In the genomic region with DNA sequence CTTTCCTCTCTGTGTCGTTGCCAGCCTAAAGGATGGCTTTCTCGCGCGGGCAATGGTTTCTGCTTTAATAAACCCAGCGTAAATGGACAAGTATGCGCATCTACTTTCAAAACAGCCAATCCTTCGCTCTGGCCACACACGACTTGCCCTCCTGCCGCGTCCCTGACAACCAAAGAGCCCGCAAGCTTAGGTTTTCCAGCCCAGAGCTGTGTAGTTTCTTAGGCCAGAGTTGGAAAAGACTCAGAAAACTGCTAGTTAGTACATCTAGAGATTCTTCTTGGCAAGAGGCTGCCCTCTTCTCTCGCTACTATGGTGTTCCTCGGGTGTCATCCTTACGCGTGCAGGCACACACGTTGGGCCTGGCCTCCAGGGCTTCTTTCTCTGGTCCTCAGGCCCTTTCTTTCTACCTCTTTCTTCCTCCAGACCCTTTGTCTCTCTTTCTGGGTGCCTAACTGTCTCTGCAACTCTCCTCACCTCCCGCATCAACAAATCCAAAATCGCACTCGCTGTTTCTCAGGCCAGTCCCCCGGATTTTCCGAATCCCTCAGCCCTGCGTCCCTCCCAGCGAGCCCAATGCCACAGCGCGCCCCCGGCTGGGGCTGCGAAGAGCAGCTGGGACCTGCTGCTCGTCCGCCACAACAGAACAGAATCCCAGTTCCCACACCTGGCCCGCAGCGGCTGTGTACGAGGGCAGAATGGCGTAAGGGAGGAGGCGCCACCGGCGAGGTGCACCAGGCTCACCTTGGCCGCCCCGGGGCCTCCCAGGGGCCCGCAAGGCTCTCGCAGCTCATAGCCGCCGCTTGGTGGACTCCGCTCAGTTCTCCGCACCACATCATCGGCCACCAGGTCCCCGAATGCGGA, we compare ENCODE assay signal across 8 mouse cellular contexts. TPM values are rescaled to one million over a fixed set of nuclear protein-coding genes. Genes with fewer than 3 reads are reported as not detected.
DNase-seq lines count a peak whose midpoint lies in the region; ATAC-seq and TF ChIP-seq lines count a peak whose summit lies in the region.

No protein-coding gene starts in this region.

- no peak for ATAC-seq in limb, embryonic 12.5 days (ENCODE audit: insufficient number of reproducible peaks, insufficient read depth, low FRiP score, low TSS enrichment, low read depth)

- TF ChIP-seq CTCF in gastrocnemius, adult 2 months (IDR thresholded peaks at IDR 0.05) = no peak

- WGBS in limb, embryonic 12.5 days = 1% methylated on average over 47 of the region's 47 CpGs

- H3K27me3 ChIP-seq in limb, embryonic 12.5 days = peaks cover 100% of the 10 kb centered on the region

- peak overlapping the region; percentile 58 for H3K4me3 ChIP-seq in gastrocnemius, adult 2 months
- peak overlapping the region; percentile 28 for H3K4me3 ChIP-seq in limb, embryonic 12.5 days (replicated peaks)

- no peak overlapping the region for H3K27ac ChIP-seq in gastrocnemius, adult 2 months
- no peak overlapping the region for H3K27ac ChIP-seq in limb, embryonic 12.5 days

- H3K36me3 ChIP-seq in limb, embryonic 12.5 days = no peaks in the 10 kb centered on the region

- no peak overlapping the region for H3K9ac ChIP-seq in limb, embryonic 12.5 days (replicated peaks)

- no peak for DNase-seq in gastrocnemius, adult 2 months
- DNase-seq in gastrocnemius, postnatal 4 days (ENCODE audit: low spot score in 2 of 2) = no peak
- DNase-seq in testis, postnatal 10 days (ENCODE audit: low spot score) = peak; percentile 41
- no peak for DNase-seq in testis, postnatal 14 days (ENCODE audit: low spot score)
- DNase-seq in spleen, postnatal 14 days (ENCODE audit: low spot score in 2 of 2) = no peak
- DNase-seq in kidney, postnatal 25 days = no peak
- no peak for DNase-seq in left cerebral cortex, postnatal 36 days (ENCODE audit: low spot score in 2 of 2)

- H3K4me1 ChIP-seq in limb, embryonic 12.5 days (replicated peaks) = peaks cover 62% of the 10 kb centered on the region

- no peaks in the 10 kb centered on the region for H3K9me3 ChIP-seq in limb, embryonic 12.5 days

- intact Hi-C loops in gastrocnemius, adult 2 months (cut with DNase I) = no loop called here
- intact Hi-C loops in left cerebral cortex, postnatal 36 days (cut with DNase I) = no loop called here

- peak overlapping the region; percentile 35 for H3K4me2 ChIP-seq in limb, embryonic 12.5 days

RNA-seq across cellular contexts. Expression of a gene that starts 4.9 kb away (rescaled TPM):
- under 1 TPM in 1 of 2 experiments, not detected in 1; 0.10 TPM for total RNA-seq in gastrocnemius, adult 2 months (2021)
- total RNA-seq in gastrocnemius, postnatal 4 days (2021) = under 1 TPM; 0.13 to 0.15 TPM
- polyA plus RNA-seq in limb, embryonic 12.5 days (2016; fragmentation: Nextera tagmentation; extraction: Ambion mirVana) = 0.11 and 0.12 TPM in 2 replicates
- under 1 TPM; 0.18 to 0.22 TPM for total RNA-seq in left cerebral cortex, postnatal 36 days (2021)
